Mouse (Mus musculus) C2C12 (cell line): ENCODE measurements around the gene Gm3880.

ENCODE experiments used
- CTCF ChIP-seq: IDR thresholded peaks from one replicate; pipeline ENCODE4 v1.5.1; 2011; ENCODE audit not compliant: control insufficient read depth, insufficient read depth, insufficient read length
- USF1 ChIP-seq: IDR thresholded peaks from one replicate; pipeline ENCODE4 v1.6.1; 2011; ENCODE audit warnings: low read depth, mild to moderate bottlenecking, control low read depth, moderate library complexity

- TF ChIP-seq CTCF (no peak), USF1 (no peak)
These were observed 41.1 kb downstream of the Gm3880 start for GRCm38 (mm10) chrX:102645691-102646090.
